Mouse (Mus musculus) midbrain, embryonic 10.5 days (tissue): Measurements from ENCODE around the gene Ddx39b. TPM values are rescaled to one million over a fixed set of nuclear protein-coding genes. Genes with fewer than 3 reads are reported as not detected.
A peak's percentile ranks its signal among the peaks of the same experiment; 100 is the strongest.
"Not testable (repeated sequence)": the region's sequence is repeated elsewhere in the genome, so short reads cannot be mapped to it uniquely, and the experiment has no call there.

Source experiments
- DNase-seq: peaks from one replicate; pipeline ENCODE4 v3.0.0-alpha.2; 2017; ENCODE audit warnings: low spot score
- H3K27ac ChIP-seq: fragments of 300-500 bp; sonication (generic); replicated peaks from 2 replicates; pipeline ENCODE4 v1.5.1; 2016; ENCODE audit warnings: mild to moderate bottlenecking
- H3K27me3 ChIP-seq: fragments of 300-500 bp; sonication (generic); 2 replicates; pipeline ENCODE4 v1.6.1; 2016; ENCODE audit warnings: low read depth, mild to moderate bottlenecking; ENCODE audit not compliant: poor library complexity, severe bottlenecking
- H3K36me3 ChIP-seq: fragments of 300-500 bp; sonication (generic); 2 replicates; pipeline ENCODE4 v1.6.1; 2016; ENCODE audit warnings: mild to moderate bottlenecking, moderate library complexity
- H3K4me1 ChIP-seq: fragments of 300-500 bp; sonication (generic); 2 replicates; pipeline ENCODE4 v1.6.1; 2016
- H3K4me3 ChIP-seq: fragments of 300-500 bp; sonication (generic); 2 replicates; pipeline ENCODE4 v1.5.1; 2016; ENCODE audit warnings: mild to moderate bottlenecking, moderate library complexity
- H3K9me3 ChIP-seq: fragments of 300-500 bp; sonication (generic); replicated peaks from 2 replicates; pipeline ENCODE4 v1.6.1; 2016; ENCODE audit warnings: mild to moderate bottlenecking
- WGBS: fragments of 180-500 bp; shearing (Covaris S2); methylation state at CpG from one replicate; pipeline ENCODE4 v1.1.7; 2016; 5-methylcytosine and 5-hydroxymethylcytosine counted together
- microRNA-seq: library from miRNA; unstranded; fragments of <30 nt; microRNA quantifications from one replicate; pipeline ENCODE4, GENCODE M21; 2017
- polyA plus RNA-seq: library from polyadenylated mRNA; unstranded; fragments of >200 nt; fragmentation: Nextera tagmentation; extraction: Ambion mirVana; gene quantifications from 2 replicates; pipeline ENCODE4 v1.2.1, GENCODE M21; 2016

The Ddx39b gene
- polyA plus RNA-seq, 1 experiment from 2014 or later = 724 TPM

- H3K27me3 ChIP-seq, H3K4me3 ChIP-seq, H3K4me1 ChIP-seq, H3K9me3 ChIP-seq, H3K27ac ChIP-seq, H3K36me3 ChIP-seq, DNase-seq: not testable (repeated sequence)
- WGBS = 85% methylated on average over 7 of the region's 7 CpGs
These were observed 58.9 kb downstream of the Ddx39b start for GRCm38 (mm10) chr17:35300261-35300945.

- no peak overlapping the region for H3K27ac ChIP-seq
- no peaks in the 10 kb centered on the region for H3K4me1 ChIP-seq
- H3K27me3 ChIP-seq = no peaks in the 10 kb centered on the region; the same call in 1 of the 2 replicates
- 0 out of 2 replicates have a peak overlapping the region, but pooled peaks have one; percentile 6 for H3K4me3 ChIP-seq
- WGBS = 25% methylated on average over 13 of the region's 13 CpGs
- DNase-seq = peak; percentile 76
- no peaks in the 10 kb centered on the region for H3K36me3 ChIP-seq
- peaks cover 2% of the 10 kb centered on the region; the same call in 1 of the 2 replicates for H3K9me3 ChIP-seq
These were observed 60.2 kb downstream of the Ddx39b start for GRCm38 (mm10) chr17:35301645-35302258.

GRCm38 (mm10) chr17:35303271-35303670 is 61.7 kb downstream of the Ddx39b start:
- no peak for DNase-seq
- H3K27me3 ChIP-seq = no peaks in the 10 kb centered on the region; the same call in 1 of the 2 replicates
- H3K4me1 ChIP-seq = no peaks in the 10 kb centered on the region
- H3K36me3 ChIP-seq = no peaks in the 10 kb centered on the region
- H3K27ac ChIP-seq = no peak overlapping the region
- WGBS = 85% methylated on average over 2 of the region's 2 CpGs
- H3K9me3 ChIP-seq = peaks cover 2% of the 10 kb centered on the region; the same call in 1 of the 2 replicates
- no peak overlapping the region for H3K4me3 ChIP-seq

Small RNAs within 50 kb of the gene (microRNA-seq; reads per million reads assigned to microRNA genes)
- gene Mir6973a = not detected
- gene Mir6974 = not detected
- 4.8 reads per million, percentile 11 among the genes with 10 or more reads in this experiment for gene Mir6975
- gene Mir8094 = 0.90 reads per million

Other genes starting within 250 kb of the Ddx39b start
- 177 and 210 TPM in 2 replicates for gene Vars, start 240.8 kb upstream of the Ddx39b start, polyA plus RNA-seq
- gene Vwa7, start 225.2 kb upstream of the Ddx39b start, polyA plus RNA-seq = 0.19 and 0.28 TPM in 2 replicates
- 7.1 and 7.7 TPM in 2 replicates for gene Sapcd1, start 213.7 kb upstream of the Ddx39b start, polyA plus RNA-seq
- 5.4 and 6.3 TPM in 2 replicates for gene Msh5, start 195.0 kb upstream of the Ddx39b start, polyA plus RNA-seq
- gene Clic1, start 191.8 kb upstream of the Ddx39b start, polyA plus RNA-seq = 216 and 217 TPM in 2 replicates
- gene Ddah2, start 182.7 kb upstream of the Ddx39b start, polyA plus RNA-seq = 527 and 597 TPM in 2 replicates
- gene Ly6g6c, start 176.4 kb upstream of the Ddx39b start, polyA plus RNA-seq = 0.17 TPM in 2 replicates
- gene Mpig6b, start 175.6 kb upstream of the Ddx39b start, polyA plus RNA-seq = 1.3 TPM in 2 replicates
- gene Ly6g6e, start 164.8 kb upstream of the Ddx39b start, polyA plus RNA-seq = 0.32 and 0.59 TPM in 2 replicates
- 2.0 and 3.5 TPM in 2 replicates for gene Ly6g6d, start 163.7 kb upstream of the Ddx39b start, polyA plus RNA-seq
- 0.70 and 0.86 TPM in 2 replicates for gene Ly6g6f, start 156.1 kb upstream of the Ddx39b start, polyA plus RNA-seq
- 56.7 and 68.5 TPM in 2 replicates for gene Abhd16a, start 152.5 kb upstream of the Ddx39b start, polyA plus RNA-seq
- not detected in 2 replicates for gene Ly6g5c, start 133.5 kb upstream of the Ddx39b start, polyA plus RNA-seq
- 0.99 and 1.1 TPM in 2 replicates for gene Ly6g5b, start 126.3 kb upstream of the Ddx39b start, polyA plus RNA-seq
- gene Gpank1, start 120.3 kb upstream of the Ddx39b start, polyA plus RNA-seq = 33.4 and 34.5 TPM in 2 replicates
- 299 and 306 TPM in 2 replicates for gene Csnk2b, start 119.7 kb upstream of the Ddx39b start, polyA plus RNA-seq
- gene D17H6S53E, start 115.4 kb upstream of the Ddx39b start, polyA plus RNA-seq = 9.5 and 9.6 TPM in 2 replicates
- 0.53 and 0.66 TPM in 2 replicates for gene Apom, start 109.7 kb upstream of the Ddx39b start, polyA plus RNA-seq
- gene Bag6, start 106.6 kb upstream of the Ddx39b start, polyA plus RNA-seq = 56.6 and 67.4 TPM in 2 replicates
- 173 and 198 TPM in 2 replicates for gene Prrc2a, start 76.8 kb upstream of the Ddx39b start, polyA plus RNA-seq
- 4.0 and 5.8 TPM in 2 replicates for gene Aif1, start 65.7 kb upstream of the Ddx39b start, polyA plus RNA-seq
- 5.0 and 8.3 TPM in 2 replicates for gene Lst1, start 53.3 kb upstream of the Ddx39b start, polyA plus RNA-seq
- gene Ltb, start 47.3 kb upstream of the Ddx39b start, polyA plus RNA-seq = 0.10 TPM in 1 of 2 replicates, not detected in the other
- gene Tnf, start 39.7 kb upstream of the Ddx39b start, polyA plus RNA-seq = 0.07 TPM in 1 of 2 replicates, not detected in the other
- not detected in 2 replicates for gene Lta, start 36.4 kb upstream of the Ddx39b start, polyA plus RNA-seq
- gene Gm16181, start 20.9 kb upstream of the Ddx39b start, polyA plus RNA-seq = 0.25 and 0.37 TPM in 2 replicates
- 9.7 and 11.8 TPM in 2 replicates for gene Atp6v1g2, start 8.1 kb upstream of the Ddx39b start, polyA plus RNA-seq
- gene Nfkbil1, start 6.0 kb upstream of the Ddx39b start, polyA plus RNA-seq = 9.9 and 11.7 TPM in 2 replicates
- 55.3 and 61.1 TPM in 2 replicates for gene H2-D1, start 21.0 kb downstream of the Ddx39b start, polyA plus RNA-seq
- gene H2-Q1, start 78.7 kb downstream of the Ddx39b start, polyA plus RNA-seq = not detected in 2 replicates
- 0.25 and 0.38 TPM in 2 replicates for gene H2-Q2, start 100.5 kb downstream of the Ddx39b start, polyA plus RNA-seq
- 2.9 and 3.1 TPM in 2 replicates for gene H2-Q4, start 137.9 kb downstream of the Ddx39b start, polyA plus RNA-seq
- gene H2-Q6, start 183.1 kb downstream of the Ddx39b start, polyA plus RNA-seq = 1.5 and 1.9 TPM in 2 replicates
- gene H2-Q7, start 197.4 kb downstream of the Ddx39b start, polyA plus RNA-seq = 16.0 and 17.5 TPM in 2 replicates
- gene H2-Q10, start 228.3 kb downstream of the Ddx39b start, polyA plus RNA-seq = 0.22 and 0.27 TPM in 2 replicates